Mouse (Mus musculus): ENCODE data around the gene Mrpl11. TPM values are rescaled to one million over a fixed set of nuclear protein-coding genes. Genes with fewer than 3 reads are reported as not detected.

The Mrpl11 gene
- 76.0 and 89.3 TPM in 2 replicates for polyA plus RNA-seq (2012; rRNA removed)

DNA sequence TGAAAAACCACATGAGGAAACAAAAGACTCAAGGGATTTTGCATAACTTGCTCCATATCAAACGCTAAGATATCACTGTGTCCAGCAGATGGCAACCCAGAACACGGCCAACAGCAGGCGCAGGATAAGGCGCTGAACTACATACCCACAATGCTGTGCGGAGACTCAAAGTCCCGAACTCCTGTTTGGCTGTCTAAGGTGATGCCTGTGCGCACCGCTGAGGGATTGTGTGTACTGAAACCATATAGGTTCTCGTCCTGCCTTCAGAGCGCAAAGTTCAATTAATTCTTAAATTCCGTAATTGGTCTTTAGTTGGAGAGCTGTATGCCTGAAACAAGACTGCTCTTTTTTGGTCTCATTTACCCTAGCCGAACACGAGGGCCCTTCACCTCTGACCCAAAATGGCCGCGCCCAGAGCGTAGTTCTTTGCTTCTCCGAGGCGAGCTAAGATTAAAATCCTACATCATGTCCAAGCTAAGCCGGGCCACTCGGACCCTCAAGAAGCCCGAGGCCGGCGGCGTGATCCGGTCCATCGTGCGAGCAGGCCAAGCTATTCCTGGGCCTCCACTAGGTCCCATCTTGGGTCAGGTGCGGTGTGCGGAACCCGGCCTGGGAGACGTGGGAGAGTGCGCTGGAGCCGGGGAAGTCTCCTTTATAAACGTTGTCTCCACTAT is at the start of gene Mrpl11:
Gene Mrpl11 (plus strand): TSS at position 220 of the 674 bp plus-strand sequence.
- no peaks in the 10 kb centered on the region for H3K27me3 ChIP-seq (ENCODE audit: control insufficient read depth, insufficient read depth, low read length)
- peak; percentile 68; the same call in 1 of the 2 replicates for TF ChIP-seq POLR2A (IDR thresholded peaks at IDR 0.05; ENCODE audit: control insufficient read depth, low read depth, low read length)
- peak; percentile 61; the same call in 1 of the 2 replicates for TF ChIP-seq CTCF (IDR thresholded peaks at IDR 0.05; ENCODE audit: control insufficient read depth, insufficient read depth, insufficient replicate concordance, low read depth, low read length)
- H3K4me3 ChIP-seq (ENCODE audit: control insufficient read depth, low read depth, low read length) = peak within 1 kb of the TSS; percentile 96
- H3K27ac ChIP-seq (ENCODE audit: control insufficient read depth, insufficient read depth, low read depth, low read length) = peak within 1 kb of the TSS; percentile 88
- H3K4me1 ChIP-seq (ENCODE audit: control insufficient read depth, insufficient read depth, low read length) = no peaks in the 10 kb centered on the region
- H3K36me3 ChIP-seq (ENCODE audit: control insufficient read depth, insufficient read depth, low read length) = no peaks in the 10 kb centered on the region; the same call in 1 of the 2 replicates

GRCm38 (mm10) chr19:4915924-4916603 is 45.9 kb upstream of the Mrpl11 start:
- TF ChIP-seq POLR2A (IDR thresholded peaks at IDR 0.05; ENCODE audit: control insufficient read depth, low read depth, low read length) = no peak
- no peak for TF ChIP-seq CTCF (IDR thresholded peaks at IDR 0.05; ENCODE audit: control insufficient read depth, insufficient read depth, insufficient replicate concordance, low read depth, low read length)
- H3K4me3 ChIP-seq (ENCODE audit: control insufficient read depth, low read depth, low read length) = no peak overlapping the region
- H3K27ac ChIP-seq (ENCODE audit: control insufficient read depth, insufficient read depth, low read depth, low read length) = no peak overlapping the region
- H3K4me1 ChIP-seq (ENCODE audit: control insufficient read depth, insufficient read depth, low read length) = no peaks in the 10 kb centered on the region
- H3K36me3 ChIP-seq (ENCODE audit: control insufficient read depth, insufficient read depth, low read length) = no peaks in the 10 kb centered on the region
- H3K27me3 ChIP-seq (ENCODE audit: control insufficient read depth, insufficient read depth, low read length) = no peaks in the 10 kb centered on the region

- no peak overlapping the region for H3K27ac ChIP-seq (ENCODE audit: control insufficient read depth, insufficient read depth, low read depth, low read length)
- H3K36me3 ChIP-seq (ENCODE audit: control insufficient read depth, insufficient read depth, low read length) = no peaks in the 10 kb centered on the region
- no peaks in the 10 kb centered on the region for H3K4me1 ChIP-seq (ENCODE audit: control insufficient read depth, insufficient read depth, low read length)
- TF ChIP-seq POLR2A (IDR thresholded peaks at IDR 0.05; ENCODE audit: control insufficient read depth, low read depth, low read length) (no peak), CTCF (IDR thresholded peaks at IDR 0.05; ENCODE audit: control insufficient read depth, insufficient read depth, insufficient replicate concordance, low read depth, low read length) (no peak)
- H3K27me3 ChIP-seq (ENCODE audit: control insufficient read depth, insufficient read depth, low read length) = no peaks in the 10 kb centered on the region
- H3K4me3 ChIP-seq (ENCODE audit: control insufficient read depth, low read depth, low read length) = no peak overlapping the region
These were observed 45.1 kb upstream of the Mrpl11 start for GRCm38 (mm10) chr19:4916827-4917226.

DNA sequence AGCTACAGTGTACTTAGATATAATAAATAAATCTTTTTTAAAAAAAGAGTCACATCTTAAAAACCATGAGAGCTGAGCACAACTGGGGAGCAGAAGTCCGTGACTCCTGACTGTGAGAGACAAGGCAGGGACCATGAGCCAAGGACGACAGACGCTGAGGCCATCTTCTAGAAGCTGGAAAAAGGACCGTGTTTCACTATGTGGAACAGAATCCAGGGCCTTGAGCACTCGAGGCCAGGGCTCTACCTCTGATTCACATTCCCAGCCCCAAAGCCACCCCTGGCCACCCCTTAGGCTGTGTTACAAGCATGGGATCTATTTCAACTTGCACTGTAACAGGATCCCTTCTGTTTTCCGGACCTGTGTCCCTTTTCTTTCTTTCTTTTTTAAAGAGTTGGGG is 42.3 kb upstream of the Mrpl11 start:
- H3K36me3 ChIP-seq (ENCODE audit: control insufficient read depth, insufficient read depth, low read length) = no peaks in the 10 kb centered on the region
- no peak overlapping the region for H3K27ac ChIP-seq (ENCODE audit: control insufficient read depth, insufficient read depth, low read depth, low read length)
- no peaks in the 10 kb centered on the region for H3K27me3 ChIP-seq (ENCODE audit: control insufficient read depth, insufficient read depth, low read length)
- H3K4me1 ChIP-seq (ENCODE audit: control insufficient read depth, insufficient read depth, low read length) = no peaks in the 10 kb centered on the region
- no peak for TF ChIP-seq CTCF (IDR thresholded peaks at IDR 0.05; ENCODE audit: control insufficient read depth, insufficient read depth, insufficient replicate concordance, low read depth, low read length)
- TF ChIP-seq POLR2A (IDR thresholded peaks at IDR 0.05; ENCODE audit: control insufficient read depth, low read depth, low read length) = no peak
- H3K4me3 ChIP-seq (ENCODE audit: control insufficient read depth, low read depth, low read length) = no peak overlapping the region

GRCm38 (mm10) chr19:4925121-4925860 is 36.7 kb upstream of the Mrpl11 start:
- no peaks in the 10 kb centered on the region for H3K27me3 ChIP-seq (ENCODE audit: control insufficient read depth, insufficient read depth, low read length)
- H3K4me1 ChIP-seq (ENCODE audit: control insufficient read depth, insufficient read depth, low read length) = peaks cover 10% of the 10 kb centered on the region
- TF ChIP-seq POLR2A (IDR thresholded peaks at IDR 0.05; ENCODE audit: control insufficient read depth, low read depth, low read length) (no peak), CTCF (IDR thresholded peaks at IDR 0.05; ENCODE audit: control insufficient read depth, insufficient read depth, insufficient replicate concordance, low read depth, low read length) (no peak)
- H3K36me3 ChIP-seq (ENCODE audit: control insufficient read depth, insufficient read depth, low read length) = no peaks in the 10 kb centered on the region
- no peak overlapping the region for H3K27ac ChIP-seq (ENCODE audit: control insufficient read depth, insufficient read depth, low read depth, low read length)
- H3K4me3 ChIP-seq (ENCODE audit: control insufficient read depth, low read depth, low read length) = no peak overlapping the region

DNA sequence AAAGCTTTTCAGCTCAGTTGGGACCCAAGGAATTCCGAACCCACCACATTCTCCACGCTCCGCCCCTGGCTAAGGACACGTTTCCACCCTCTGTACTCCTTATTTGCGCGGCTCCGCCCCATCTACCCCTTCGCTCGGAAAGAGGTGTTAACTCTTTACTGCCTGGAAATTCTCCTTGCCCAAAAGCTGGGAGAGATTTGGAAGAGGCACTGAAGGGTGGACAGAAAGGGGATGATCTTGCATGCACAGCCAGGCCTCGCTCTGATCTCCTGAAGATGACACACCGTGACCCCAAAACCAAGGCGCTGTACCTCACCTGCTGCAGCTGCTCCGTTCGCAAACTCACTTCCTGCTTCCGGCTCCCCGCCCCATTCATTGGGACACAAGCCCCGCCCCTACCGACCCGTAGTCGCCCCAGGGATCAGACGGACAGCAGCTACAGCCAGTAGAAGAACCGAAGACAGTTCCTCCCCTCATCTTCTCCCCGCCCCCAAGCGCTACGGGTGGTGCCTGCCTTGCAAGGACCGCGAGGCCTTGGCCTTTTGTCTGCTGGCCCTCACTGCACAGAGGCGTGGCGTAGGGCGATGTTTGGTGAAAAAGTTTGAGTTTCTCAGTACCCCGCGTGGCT is 33.9 kb upstream of the Mrpl11 start, which contains the start of gene Dpp3:
Gene Dpp3 (minus strand): TSS at position 384 of the 628 bp plus-strand sequence.
- H3K27ac ChIP-seq (ENCODE audit: control insufficient read depth, insufficient read depth, low read depth, low read length) = peak within 1 kb of the TSS; percentile 67

More for the DNA sequence above, 33.9 kb upstream of the Mrpl11 start, which contains the start of gene Dpp3:
- H3K4me1 ChIP-seq (ENCODE audit: control insufficient read depth, insufficient read depth, low read length) = peaks cover 10% of the 10 kb centered on the region
- TF ChIP-seq POLR2A (IDR thresholded peaks at IDR 0.05; ENCODE audit: control insufficient read depth, low read depth, low read length) (peak; percentile 77), CTCF (IDR thresholded peaks at IDR 0.05; ENCODE audit: control insufficient read depth, insufficient read depth, insufficient replicate concordance, low read depth, low read length) (no peak)
- peak within 1 kb of the TSS; percentile 97 for H3K4me3 ChIP-seq (ENCODE audit: control insufficient read depth, low read depth, low read length)
- no peaks in the 10 kb centered on the region for H3K36me3 ChIP-seq (ENCODE audit: control insufficient read depth, insufficient read depth, low read length)
- H3K27me3 ChIP-seq (ENCODE audit: control insufficient read depth, insufficient read depth, low read length) = no peaks in the 10 kb centered on the region
